Mouse (Mus musculus) brown adipose tissue, adult 24 weeks (tissue): ENCODE results near the gene Gmeb1. TPM values are rescaled to one million over a fixed set of nuclear protein-coding genes. Genes with fewer than 3 reads are reported as not detected.
A peak's percentile ranks its signal among the peaks of the same experiment; 100 is the strongest.
"Not testable (repeated sequence)": the region's sequence is repeated elsewhere in the genome, so short reads cannot be mapped to it uniquely, and the experiment has no call there.

ENCODE experiments used
- H3K27ac ChIP-seq: fragments of 200-500 bp; replicated peaks from 2 replicates; pipeline ENCODE4 v1.5.1; 2012; ENCODE audit warnings: low read depth, mild to moderate bottlenecking, low read length
- H3K4me1 ChIP-seq: fragments of 200-500 bp; 2 replicates; pipeline ENCODE4 v1.6.1; 2012; ENCODE audit warnings: low read length, mixed read lengths; ENCODE audit not compliant: control insufficient read depth, insufficient read depth, insufficient read length
- H3K4me3 ChIP-seq: fragments of 200-500 bp; 2 replicates; pipeline ENCODE4 v1.5.1; 2012; ENCODE audit warnings: low read depth, mild to moderate bottlenecking, low read length, moderate library complexity; ENCODE audit not compliant: insufficient read depth
- polyA plus RNA-seq: library from polyadenylated mRNA; stranded (reverse); fragments of >200 nt; gene quantifications from 2 replicates; pipeline ENCODE4 v1.2.4, GENCODE M21; 2012; ENCODE audit not compliant: missing spikeins, insufficient read depth, insufficient read length

Gmeb1 gene
- polyA plus RNA-seq = 2.1 and 5.2 TPM in 2 replicates

- peak within 1 kb of the TSS; percentile 99 for H3K27ac ChIP-seq
- H3K4me1 ChIP-seq = peaks cover 14% of the 10 kb centered on the region
- peak within 1 kb of the TSS; percentile 99 for H3K4me3 ChIP-seq
Measured at GRCm38 (mm10) chr4:132261514-132262357, at the start of gene Gmeb1. Gene Gmeb1 (minus strand): TSS chr4:132261602.

DNA sequence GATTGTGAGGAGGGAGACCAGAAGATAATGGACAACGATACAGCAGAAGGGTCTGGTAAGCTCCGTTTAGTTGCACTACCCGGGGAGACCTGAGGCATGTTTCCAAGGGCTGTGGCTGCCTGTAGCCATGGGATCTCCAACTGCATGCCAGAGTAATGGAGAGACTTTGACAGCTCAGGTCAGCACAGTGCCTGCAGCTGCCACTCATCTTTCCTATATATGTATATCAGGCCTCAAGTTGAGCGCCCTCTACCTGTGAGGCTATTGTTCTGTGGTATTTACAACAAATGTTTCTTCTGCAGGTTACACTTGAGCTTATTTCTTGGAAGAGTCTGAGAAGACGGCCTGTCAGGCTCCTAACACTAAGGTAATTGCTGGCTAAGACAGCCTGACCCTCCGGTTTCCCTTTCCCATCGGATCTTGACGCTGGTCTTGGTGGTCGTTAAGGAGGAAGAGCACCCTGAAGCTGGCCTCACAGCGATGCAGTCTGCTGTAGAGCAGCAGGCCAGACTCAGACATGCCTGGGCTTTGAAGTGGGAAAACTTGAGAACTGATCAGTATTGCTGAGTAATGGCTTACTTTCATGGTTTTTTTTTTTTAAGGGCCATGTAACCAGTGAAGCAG, 48.6 kb upstream of the Gmeb1 start:
- Histone ChIP-seq H3K27ac (no peak overlapping the region), H3K4me3 (peak overlapping the region; percentile 41), H3K4me1 (no peaks in the 10 kb centered on the region)

DNA sequence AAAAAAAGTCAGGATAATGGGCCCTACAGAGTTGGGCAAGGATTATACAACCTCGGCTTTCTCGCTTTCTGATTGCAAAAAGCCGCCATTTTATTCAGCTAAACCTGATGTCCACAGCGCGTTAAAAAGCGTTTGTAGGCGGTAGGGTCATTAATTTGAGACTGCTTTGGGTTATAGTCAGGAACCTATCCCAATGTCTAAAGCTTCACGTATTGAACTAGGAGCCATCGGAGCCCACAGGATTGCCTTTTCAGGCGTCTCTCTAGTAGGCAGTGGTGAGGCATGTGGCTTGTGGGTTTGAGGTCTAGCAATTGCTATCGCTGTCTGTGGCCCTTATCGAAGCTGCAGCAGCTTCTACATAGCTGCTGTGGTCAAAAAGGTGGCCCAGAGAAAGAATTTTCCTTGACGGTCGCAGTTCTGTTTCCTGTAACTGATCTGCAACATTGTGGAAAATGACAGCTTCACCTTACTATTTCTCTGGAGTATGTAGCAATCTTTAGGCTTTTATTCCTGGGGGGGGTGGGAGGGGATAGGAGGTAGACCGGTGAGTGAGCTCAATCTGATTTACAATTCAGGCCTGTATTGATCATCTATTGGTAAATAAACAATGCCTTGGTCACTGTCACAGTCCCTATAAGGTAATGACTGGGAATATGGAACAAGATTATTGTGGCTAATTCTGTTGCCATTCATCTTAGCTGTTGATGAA, 47.9 kb upstream of the Gmeb1 start:
- Histone ChIP-seq H3K4me1 (no peaks in the 10 kb centered on the region), H3K27ac (peak overlapping the region; percentile 94), H3K4me3 (peak overlapping the region; percentile 96)

DNA sequence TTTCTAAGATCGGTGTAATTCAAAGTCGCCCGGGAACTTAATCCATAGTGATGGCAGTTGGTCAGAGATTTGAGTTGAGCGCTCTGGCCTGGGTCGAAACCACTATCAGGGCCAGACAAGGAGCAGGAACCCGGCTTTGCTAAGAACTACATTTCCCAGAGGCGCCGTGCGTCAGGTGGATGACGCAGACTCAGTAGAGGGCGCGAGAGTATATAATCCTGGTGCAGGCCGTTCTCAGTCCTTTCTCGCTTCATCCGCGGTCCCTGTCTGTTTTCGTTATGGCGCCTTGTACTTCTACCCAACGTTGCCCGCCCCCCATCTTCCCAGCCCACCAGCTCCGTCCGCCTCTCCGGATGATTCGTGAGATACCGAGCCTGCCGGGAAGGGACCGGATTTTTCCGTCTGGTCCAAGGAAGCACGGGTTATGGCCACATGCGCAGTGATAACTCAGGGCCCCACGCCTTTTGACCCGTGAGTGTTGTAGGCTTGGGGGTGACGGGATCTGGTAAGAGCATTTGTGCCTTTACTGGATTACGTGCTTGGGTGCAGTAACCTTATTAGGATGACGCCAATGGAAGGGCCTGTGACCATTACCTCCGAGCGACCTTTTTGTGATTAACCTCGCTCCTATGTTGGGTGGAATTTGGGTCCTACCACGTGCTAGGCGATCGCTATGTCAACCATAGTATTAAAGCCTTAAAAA, 47.2 kb upstream of the Gmeb1 start:
- Histone ChIP-seq H3K27ac (peak overlapping the region; percentile 94), H3K4me3 (peak overlapping the region; percentile 96), H3K4me1 (no peaks in the 10 kb centered on the region)

- Histone ChIP-seq H3K4me3 (no peak overlapping the region), H3K4me1 (peaks cover 3% of the 10 kb centered on the region; the same call in 1 of the 2 replicates), H3K27ac (no peak overlapping the region)
Measured at GRCm38 (mm10) chr4:132306004-132306403, 44.6 kb upstream of the Gmeb1 start.

DNA sequence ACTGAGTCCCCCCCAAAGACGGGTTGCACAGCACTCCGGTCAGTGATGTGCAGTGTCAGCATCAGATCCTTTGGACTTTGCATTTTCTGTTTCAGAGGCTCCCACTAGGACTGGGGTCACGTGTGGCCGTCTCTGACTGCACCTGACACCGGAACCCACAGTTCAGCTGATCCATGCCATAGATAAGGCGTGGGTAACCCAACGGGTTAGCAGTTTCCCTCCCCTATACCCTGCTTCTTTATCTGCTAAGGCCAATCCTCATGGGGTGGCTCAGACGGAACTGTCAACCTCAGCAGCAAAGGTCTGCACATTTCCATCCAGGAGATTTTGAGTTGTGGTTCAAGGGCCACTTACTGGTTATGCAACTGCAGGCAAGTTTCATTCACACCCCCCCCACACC, 43.9 kb upstream of the Gmeb1 start:
- Histone ChIP-seq H3K4me1 (peaks cover 3% of the 10 kb centered on the region; the same call in 1 of the 2 replicates), H3K27ac (no peak overlapping the region), H3K4me3 (no peak overlapping the region)

- not testable (repeated sequence) for H3K27ac ChIP-seq, H3K4me1 ChIP-seq
- peak overlapping the region; percentile 72 for H3K4me3 ChIP-seq
Measured at GRCm38 (mm10) chr4:132303484-132303883, 42.1 kb upstream of the Gmeb1 start.

DNA sequence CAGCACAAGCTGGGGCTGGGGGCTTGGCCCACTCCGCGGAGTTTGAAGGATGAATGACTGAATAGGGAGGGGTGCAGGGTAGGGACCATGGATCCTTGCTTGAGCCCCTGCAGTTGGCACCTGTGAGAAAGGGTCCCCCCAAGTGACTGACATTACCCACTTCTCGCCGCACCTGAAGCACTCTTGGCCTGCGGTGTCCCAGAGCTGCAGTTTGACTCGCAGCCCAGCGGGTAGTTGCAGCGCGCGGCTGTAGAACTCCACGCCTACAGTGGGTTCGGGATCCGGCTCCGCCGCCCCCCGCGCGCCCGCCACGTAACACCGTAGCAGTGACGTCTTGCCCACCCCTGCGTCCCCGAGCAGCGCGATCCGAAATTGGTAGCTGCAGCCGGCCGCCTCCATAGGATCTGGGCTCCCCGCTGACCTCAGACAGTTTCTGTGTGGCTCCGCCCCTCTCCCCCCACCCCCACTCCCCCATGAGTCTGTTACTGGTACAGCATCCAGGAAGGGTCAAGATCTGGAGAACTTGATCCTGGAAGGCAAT, 41.6 kb upstream of the Gmeb1 start, which contains the start of gene Rab42:
Gene Rab42, minus strand, starts transcription at position 447 of the 541 bp plus-strand sequence.
- H3K4me1 ChIP-seq = peaks cover 3% of the 10 kb centered on the region; the same call in 1 of the 2 replicates
- no peak within 1 kb of the TSS; the same call in 1 of the 2 replicates for H3K27ac ChIP-seq
- peak within 1 kb of the TSS; percentile 72 for H3K4me3 ChIP-seq

DNA sequence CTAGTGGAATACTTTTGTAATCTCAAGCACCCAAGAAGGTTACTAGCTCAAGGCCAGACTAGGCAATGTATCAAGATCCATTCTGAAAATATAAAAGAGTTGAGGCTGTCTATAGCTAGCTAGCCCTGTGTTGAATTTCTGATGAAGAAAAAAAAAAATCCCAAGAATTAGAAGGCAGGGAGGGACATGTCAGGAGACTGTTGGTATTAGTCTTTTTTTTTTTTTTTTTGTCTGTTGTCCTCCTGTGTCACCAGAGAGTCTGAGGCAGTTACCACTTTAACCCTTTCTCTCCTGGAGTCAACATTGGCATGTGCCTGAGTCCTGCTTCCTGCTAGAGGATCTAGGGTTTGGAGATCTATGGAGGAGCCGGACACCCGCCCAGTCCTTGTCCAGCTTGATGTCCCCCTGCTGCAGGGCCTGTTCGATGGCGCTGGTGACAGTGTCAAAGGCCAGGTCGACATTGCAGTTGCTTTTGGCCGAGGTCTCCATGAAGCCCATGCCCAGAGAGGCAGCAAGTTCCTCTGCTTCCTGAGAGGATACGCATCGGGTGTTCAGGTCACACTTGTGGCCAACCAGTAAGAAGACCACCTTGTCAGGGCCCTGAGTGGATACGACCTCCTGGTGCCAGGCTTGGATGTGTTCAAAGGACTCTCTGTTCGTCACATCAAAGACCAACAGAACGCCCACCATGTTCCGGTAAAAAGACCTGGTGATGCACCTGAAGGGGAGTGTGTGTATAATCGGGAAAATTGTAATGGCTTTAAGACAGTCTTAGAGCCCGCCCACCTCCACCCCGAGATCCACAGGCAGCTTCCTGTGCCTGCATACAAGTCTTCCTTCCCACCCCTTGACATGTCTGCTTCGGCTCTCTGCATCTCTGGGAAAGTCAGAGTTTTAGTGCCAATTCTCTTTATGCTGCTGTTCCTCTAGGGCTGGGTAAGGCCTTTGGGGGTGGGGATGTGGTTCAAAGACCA, 40.9 kb upstream of the Gmeb1 start:
- Histone ChIP-seq H3K27ac (no peak overlapping the region), H3K4me1 (peaks cover 3% of the 10 kb centered on the region; the same call in 1 of the 2 replicates), H3K4me3 (peak overlapping the region; percentile 72)

GRCm38 (mm10) chr4:132301486-132301885, 40.1 kb upstream of the Gmeb1 start:
- no peak overlapping the region for H3K27ac ChIP-seq
- H3K4me3 ChIP-seq = no peak overlapping the region

DNA sequence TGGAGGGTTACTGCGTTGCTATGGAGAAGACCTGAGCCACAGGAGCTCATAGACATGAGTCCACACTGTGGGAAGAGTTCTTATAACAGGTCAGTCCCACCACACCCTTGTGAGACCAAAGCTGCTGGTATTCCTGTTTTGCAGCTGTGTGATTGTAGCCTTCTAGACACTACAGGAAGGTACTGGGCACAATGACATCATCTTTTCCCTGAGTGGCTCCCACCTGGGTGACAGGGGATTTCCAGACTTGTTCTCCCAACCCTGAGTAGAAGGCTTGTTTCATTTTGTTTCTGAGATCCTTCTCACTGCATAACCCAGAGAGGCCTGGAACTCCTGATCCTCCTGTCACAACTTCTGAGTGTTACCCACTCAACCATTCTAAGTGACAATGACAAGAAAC, 38.4 kb upstream of the Gmeb1 start:
- Histone ChIP-seq H3K27ac (no peak overlapping the region), H3K4me3 (no peak overlapping the region), H3K4me1 (peaks cover 3% of the 10 kb centered on the region; the same call in 1 of the 2 replicates)

More at GRCm38 (mm10) chr4:132301486-132301885, 40.1 kb upstream of the Gmeb1 start:
- peaks cover 3% of the 10 kb centered on the region; the same call in 1 of the 2 replicates for H3K4me1 ChIP-seq

GRCm38 (mm10) chr4:132295696-132296390, 34.4 kb upstream of the Gmeb1 start:
- Histone ChIP-seq H3K27ac (no peak overlapping the region), H3K4me1 (no peaks in the 10 kb centered on the region), H3K4me3 (no peak overlapping the region)

DNA sequence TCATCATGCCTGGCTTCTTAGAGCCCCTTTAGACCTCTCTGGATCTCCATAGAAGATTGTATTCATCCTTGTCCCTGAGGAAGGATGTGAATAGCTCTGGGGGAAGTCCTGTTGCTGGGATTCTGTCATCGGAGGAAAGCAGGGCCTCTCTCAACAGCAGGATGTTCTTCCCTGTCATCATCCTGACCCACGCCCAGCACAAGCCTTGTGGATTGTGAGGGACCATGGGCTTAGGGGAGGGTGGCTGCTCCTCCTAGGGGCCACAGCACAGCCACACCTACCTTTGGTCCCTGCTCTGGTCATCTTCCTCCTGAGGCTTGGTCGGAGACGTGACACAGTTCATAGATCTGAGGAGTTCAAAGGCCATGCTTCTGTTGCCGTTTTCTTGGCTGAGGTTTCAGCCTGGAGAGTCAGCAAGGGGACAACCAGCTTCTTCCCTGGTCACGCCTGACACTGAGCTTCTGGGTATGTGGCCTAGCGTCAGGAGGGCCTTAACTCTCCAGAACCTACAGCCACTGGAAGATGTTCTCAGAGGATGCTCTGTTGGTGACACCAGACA, 32.4 kb upstream of the Gmeb1 start:
- no peak overlapping the region for H3K27ac ChIP-seq
- no peaks in the 10 kb centered on the region for H3K4me1 ChIP-seq
- H3K4me3 ChIP-seq = no peak overlapping the region
